16 mouse cellular contexts compared by ENCODE assay signal in genomic region chr14:78656832-78657626, GRCm38 (mm10).
"Had no signal": no experiment of that assay in that cellular context is flagged by ENCODE, and none has a peak within 500 bp of the region (broad histone marks: within the 10 kb centered on the region; RNA-seq: fewer than 3 reads in every experiment).

No protein-coding gene starts in this region.

- H3K4me3 ChIP-seq: lung, embryonic 15.5 days; megakaryocyte, embryonic 14.5 days; midbrain, embryonic 13.5 days; midbrain, embryonic 15.5 days; neural tube, embryonic 12.5 days; stomach, embryonic 15.5 days had no signal

- DNase-seq: lung, postnatal 14 days; lung, postnatal 36 days; right cerebral cortex, postnatal 14 days; thymus, adult 2 months; thymus, postnatal 25 days; thymus, postnatal 4 days had no signal

- H3K4me1 ChIP-seq: lung, embryonic 15.5 days; midbrain, embryonic 13.5 days; midbrain, embryonic 15.5 days; neural tube, embryonic 12.5 days; stomach, embryonic 15.5 days had no signal

- H3K9me3 ChIP-seq: lung, embryonic 15.5 days; stomach, embryonic 15.5 days had no signal

- H3K4me2 ChIP-seq: lung, embryonic 15.5 days; midbrain, embryonic 11.5 days; midbrain, embryonic 13.5 days; midbrain, embryonic 15.5 days; neural tube, embryonic 12.5 days; stomach, embryonic 15.5 days had no signal

- ATAC-seq: lung, postnatal 0 days; midbrain, embryonic 13.5 days; midbrain, embryonic 15.5 days had no signal

- H3K27ac ChIP-seq: lung, embryonic 15.5 days; macrophage; midbrain, embryonic 13.5 days; midbrain, embryonic 15.5 days; neural tube, embryonic 12.5 days; stomach, embryonic 15.5 days; stomach, postnatal 0 days had no signal

- H3K27me3 ChIP-seq: lung, embryonic 15.5 days; midbrain, embryonic 13.5 days; midbrain, embryonic 15.5 days; neural tube, embryonic 12.5 days; stomach, embryonic 15.5 days had no signal

- H3K36me3 ChIP-seq: lung, embryonic 15.5 days; midbrain, embryonic 13.5 days; midbrain, embryonic 15.5 days; stomach, embryonic 15.5 days had no signal

- H3K9ac ChIP-seq: lung, embryonic 15.5 days; midbrain, embryonic 13.5 days; midbrain, embryonic 15.5 days; neural tube, embryonic 12.5 days; stomach, embryonic 15.5 days had no signal
